Mouse (Mus musculus): ENCODE measurements around the gene Jazf1. TPM values are rescaled to one million over a fixed set of nuclear protein-coding genes. Genes with fewer than 3 reads are reported as not detected.

Gene Jazf1
- polyA plus RNA-seq (2017; shearing (Covaris generic)): 1 to 10 TPM; 7.7 to 8.3 TPM

DNA sequence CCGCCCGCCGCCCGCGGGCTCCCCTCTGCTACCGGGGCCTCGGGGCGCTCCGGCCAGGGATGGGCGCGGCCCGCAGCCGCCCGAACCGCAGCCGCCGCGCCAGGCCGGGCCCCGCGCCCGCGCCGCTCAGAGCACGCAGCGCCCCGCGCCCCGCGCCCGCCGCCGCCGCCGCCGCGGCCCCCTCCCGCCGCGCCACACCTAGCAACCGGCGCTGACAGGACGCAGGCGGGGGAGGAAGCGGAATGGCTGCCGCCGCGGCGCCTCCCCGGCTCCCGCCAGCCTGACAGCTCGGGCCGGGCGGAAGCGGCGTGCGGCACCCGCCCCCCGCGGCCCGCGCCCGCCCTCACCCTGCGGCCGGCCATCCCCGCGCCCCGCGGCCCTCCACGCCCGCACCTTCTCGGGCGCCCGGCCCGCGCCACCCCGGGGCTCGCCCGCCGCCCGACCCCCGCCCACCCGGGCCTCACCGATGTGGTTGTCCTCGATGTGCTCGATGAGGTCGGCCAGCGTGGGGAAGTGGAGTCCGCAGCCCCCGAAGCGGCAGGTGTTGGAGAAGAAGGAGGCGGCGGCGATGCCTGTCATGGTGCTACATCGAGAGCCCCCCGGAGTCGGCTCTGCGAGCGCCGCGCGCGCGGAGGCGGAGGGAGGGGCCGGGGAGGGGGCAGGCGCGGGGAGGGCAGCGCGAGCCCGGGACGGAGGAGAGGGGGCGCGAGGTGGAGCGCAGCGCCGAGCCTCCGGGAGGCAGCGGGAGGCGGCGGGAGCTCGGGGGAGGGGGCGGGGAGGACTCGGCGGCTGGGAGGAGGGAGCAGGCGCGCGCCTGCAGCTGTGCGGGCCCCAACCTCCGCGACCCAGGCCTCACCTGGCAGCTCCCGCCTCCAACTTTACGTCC, at the start of gene Jazf1:
Gene Jazf1, minus strand, starts transcription at position 643 of the 886 bp plus-strand sequence.
- ATAC-seq: peak; percentile 82

DNA sequence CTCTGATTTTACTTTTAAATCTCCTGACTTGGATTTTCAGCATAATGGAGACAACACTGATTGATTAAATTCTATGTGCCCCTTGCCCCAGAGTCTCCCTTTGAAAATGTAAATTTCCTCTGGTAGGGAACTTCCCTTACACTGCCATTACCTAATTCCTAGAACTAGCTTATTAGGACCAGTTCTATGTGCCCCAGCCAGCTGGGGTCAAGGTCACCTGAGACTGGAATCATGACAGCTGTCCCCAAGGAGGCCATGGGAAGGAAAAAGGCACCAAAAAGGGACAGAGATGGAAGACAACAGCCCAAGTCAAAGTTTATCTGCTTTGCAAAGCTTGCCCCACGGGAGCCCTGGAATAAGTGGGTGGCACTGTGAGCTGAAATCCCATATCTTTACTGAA, 49.4 kb upstream of the Jazf1 start:
- no peak for ATAC-seq

DNA sequence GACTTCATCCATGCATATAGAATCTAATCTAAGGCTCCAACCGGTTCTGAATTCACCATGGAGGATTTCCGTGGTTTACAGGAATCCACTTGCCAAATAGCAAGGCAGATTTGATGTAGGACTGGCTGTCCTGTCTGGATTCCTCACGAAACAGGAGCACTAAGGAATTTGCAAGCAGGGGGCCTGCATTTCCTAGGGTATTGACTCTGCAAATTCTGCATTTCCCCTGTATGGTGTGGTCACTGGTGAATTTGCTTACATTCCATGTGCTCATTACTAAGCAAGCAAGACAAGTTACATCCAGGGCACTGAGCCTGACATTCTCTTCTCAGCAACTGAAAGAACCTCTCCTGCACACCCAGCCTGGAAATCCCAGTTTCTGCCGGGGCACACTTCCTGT, 18.4 kb upstream of the Jazf1 start:
- no peak for ATAC-seq

DNA sequence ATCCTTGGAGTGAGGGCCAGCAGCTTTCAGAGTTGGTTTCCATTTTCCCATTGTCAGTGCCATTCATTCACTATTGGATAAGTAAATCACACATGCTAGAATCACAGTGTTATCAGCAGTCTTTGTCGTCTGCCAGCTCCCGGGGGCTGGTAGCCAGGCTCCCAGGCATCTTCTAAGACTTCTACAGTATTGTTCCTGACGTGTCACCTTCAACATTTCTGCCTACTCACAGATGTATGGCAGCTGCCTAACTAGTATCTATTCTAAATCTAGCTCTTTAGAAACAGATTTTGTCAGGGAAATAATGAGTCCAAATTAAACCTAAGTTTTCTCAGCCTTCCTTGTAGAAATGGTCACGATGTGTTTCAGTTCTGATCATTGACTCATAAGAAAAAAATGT, 12.8 kb upstream of the Jazf1 start:
- no peak for ATAC-seq

DNA sequence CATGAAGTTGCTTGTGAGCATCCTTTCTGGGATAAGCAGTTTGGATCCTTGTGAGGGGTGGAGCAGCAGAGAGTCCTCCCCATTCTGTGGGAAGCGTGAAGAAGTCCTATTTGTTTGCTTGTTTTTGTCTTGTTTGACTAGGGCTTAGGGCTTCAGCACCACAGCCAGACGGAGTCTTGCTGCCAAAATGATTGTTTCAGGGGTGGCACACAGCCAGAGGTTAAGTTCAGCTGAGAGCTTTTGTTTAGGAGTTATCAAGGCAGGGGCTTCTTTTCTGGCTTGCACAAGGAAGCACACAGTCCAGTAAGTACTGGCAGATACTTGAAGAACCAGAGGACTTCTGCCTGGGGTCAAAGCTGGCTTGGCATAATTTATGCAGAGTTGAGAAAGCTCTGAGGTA, 10.2 kb upstream of the Jazf1 start:
- ATAC-seq: no peak

DNA sequence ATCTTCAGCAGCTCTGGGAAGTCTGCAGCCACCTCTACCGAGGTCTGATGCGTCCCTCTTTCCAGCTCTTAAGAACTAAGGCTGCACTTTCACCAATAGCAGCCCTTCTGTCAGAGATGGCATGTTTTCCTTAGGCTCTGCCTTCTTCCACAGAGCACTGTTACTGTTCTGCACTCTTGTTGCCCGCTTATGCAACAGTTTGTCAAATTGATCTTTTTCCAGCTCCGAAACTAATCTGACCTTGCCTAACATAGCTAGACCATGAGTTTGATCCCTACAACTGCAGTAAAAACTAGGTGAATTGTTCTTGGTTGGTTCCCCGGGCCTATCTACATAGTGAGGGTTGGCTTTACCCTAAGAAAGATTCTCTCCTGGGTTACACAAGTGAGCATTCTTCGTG, 3.3 kb upstream of the Jazf1 start:
- no peak for ATAC-seq

DNA sequence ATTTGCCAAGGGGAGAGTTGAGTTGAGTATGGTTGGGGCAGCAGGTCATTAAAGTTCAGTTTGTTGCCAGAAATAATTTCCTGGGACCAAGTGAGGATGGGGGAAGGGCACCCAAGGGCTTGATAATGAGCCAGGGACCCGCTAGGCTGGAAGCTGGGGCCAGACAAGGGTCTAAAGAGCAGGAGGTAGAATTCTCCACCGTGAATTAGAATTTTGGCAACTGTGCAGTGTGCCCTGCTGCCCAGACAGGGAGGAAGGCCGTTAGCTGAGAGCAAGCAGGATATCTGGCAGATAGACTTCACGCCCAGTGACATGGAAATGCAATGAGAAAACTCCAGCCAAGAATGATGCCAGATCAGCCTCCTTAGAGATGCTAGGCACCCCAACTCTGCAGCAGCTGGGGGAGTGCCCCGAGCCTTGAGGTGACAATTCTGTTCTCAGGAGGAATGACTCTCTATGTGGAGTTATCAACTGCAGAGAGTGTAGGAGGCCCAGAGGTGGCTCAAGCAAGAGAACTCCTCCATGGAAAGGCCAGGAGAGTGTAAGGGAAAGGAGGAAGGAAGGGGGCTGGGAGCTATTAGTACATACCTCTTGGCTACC, 1.6 kb upstream of the Jazf1 start:
- no peak for ATAC-seq

DNA sequence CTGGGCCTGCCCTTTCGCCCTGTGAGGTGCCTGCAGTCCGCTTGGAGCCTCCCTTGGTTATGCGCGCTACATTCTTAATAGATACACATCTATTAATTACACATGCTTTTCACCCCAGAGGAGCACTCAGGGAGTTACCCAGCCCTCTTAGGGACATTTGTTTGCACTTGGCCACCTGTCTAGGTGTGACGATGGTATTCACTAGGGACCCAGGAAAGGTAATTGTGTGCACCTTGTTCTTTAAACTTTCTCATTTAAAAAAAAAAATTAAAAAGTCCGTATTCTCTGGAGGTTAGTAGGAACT, 396 bp upstream of the Jazf1 start:
- ATAC-seq: peak; percentile 36

DNA sequence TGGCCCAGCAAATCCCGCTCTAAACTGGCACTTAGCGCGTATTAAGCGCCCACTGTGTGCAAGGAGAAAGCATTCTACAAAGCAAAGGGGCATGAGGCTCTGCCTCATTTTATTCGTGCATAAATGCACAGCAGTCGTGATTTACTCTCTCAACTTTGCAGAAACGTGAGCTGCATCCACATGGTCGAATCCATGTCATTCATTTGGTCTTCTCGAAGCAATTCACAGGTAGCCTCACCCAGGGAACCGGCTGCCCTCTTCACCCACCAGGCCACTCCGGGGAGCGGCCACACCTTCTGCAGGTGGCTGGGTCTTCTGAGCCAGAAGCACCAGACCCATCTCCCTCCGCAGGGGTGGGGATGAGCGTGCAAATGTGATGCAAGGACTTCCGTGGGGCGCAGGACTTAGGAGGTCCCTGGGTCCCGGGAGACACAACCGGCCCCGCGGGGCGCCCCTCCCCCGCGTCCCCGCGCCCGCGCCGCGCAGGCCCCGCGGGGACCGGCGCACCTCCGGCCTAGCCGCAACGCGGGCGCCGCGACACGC, 914 bp downstream of the Jazf1 start:
- ATAC-seq: peak; percentile 25

DNA sequence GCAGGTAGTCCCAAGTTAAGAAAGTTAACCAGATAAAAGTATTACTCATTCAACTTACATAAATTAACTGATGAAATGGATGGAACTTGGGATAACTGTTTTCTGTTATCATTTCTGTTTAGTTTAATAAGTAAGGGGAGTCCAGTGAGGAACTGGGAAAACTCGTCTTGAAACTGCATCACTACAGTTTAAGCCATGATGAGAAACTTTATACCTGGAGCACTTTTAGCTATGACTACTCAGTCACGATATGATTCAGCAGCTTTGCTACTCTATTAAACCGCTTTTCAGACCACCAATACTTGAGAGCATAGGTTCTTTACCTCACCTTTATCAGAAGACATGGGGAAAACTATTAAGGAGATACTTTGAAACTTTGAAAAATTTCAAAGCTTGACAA, 1.5 kb downstream of the Jazf1 start:
- no peak for ATAC-seq

DNA sequence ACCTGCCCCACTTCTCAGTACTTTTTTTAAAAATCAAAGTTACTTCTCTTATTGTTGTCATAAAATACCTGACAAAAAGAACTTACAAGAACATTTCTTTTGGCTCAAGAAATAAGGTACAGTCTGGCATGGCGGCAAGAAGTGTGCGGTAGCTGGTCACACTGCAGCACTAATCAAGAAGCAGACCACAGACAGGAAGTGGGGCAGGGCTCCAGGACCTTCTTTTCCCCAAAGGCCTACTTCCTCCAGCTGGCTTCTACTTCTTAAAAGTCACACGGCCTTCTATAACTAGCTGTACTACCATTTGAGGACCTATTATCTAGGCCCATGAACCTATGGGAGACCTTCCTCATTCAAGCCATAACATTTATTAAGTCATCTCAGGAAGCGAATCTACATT, 4.4 kb downstream of the Jazf1 start:
- no peak for ATAC-seq

DNA sequence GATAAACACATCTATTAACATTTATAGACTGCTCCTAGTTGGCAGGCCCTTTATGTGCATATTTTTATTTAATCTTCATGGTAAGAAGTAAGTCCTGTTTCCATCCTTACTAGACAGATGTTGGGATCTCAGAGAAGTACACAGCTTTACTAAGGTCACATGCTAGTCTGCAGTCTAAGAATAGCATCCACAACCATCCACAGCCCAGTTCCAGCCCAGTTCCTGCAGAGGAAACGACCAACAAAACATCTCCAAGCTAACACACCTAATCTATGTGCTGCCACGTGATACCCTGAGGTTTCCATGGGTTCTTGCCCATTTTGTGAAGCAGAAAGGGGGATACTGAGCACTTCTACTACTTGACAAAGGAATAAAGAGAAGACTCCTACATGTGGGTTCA, 13.5 kb downstream of the Jazf1 start:
- ATAC-seq: no peak

DNA sequence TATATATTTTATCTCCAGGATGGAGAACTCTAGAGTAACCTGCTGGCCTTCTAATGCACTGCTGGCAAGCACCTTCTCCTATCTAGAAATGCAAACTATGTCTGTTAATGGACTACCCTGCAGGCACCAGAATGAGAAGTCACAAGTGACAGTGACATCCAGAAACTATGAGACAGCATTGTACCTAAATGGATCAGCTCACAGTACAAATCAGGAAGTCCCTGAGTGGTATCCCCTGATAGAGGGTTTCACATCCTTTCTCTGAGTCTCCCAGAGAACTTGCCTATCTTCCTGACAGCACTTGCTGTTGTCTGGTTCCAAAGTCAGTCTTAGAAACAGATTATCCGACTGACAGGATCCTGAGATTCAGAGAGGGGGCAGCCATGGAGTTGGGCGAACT, 22.9 kb downstream of the Jazf1 start:
- ATAC-seq: no peak

DNA sequence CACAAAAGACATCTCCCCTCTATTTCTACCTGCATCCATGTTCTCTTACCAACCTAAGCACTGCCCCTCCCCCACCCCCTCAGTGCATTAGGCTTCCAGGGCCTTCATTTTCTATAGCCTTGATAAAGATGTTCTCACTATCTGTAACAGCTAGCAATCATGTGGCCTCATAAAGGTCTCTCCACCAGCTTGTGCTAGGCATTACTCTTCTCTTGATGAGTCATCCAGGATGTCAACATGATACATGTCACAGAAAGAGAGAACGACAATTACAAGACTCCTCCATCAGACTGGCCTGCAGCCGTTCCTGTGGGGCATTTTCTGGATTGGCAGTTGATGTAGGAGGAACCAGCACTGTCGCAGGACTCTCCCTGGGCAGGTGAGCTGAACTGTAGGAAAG, 30.3 kb downstream of the Jazf1 start:
- peak; percentile 83 for ATAC-seq

DNA sequence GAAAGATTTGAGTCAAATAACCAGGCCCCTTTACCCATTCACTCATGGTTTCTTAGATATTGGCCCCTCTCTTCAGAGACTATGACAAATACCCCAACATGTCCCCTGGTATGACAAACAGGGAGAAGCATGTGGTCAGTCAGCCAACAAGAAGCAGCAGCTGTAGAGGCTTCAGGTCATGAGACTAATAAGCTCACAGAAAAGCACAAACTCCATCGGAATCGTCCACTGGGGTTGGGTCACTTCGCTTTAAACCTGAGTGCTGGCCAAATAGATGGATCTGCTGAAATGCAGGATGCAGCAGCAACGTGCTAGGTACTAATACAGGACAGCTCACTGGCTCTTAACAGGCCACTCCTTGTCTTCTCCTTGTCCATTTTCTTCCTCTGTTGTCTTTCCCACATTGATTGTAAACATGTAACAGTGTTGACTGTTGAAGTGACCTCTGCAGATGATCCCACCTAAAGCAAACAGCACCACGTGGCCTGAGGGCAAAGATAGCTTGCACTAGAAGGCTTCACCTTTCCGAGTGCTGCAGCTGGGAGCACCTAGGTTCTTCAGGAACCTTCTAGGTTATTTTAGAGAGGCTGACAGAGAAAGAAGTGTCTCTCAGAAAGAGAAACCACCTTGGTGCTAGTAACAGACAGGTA, 33.9 kb downstream of the Jazf1 start:
- no peak for ATAC-seq

DNA sequence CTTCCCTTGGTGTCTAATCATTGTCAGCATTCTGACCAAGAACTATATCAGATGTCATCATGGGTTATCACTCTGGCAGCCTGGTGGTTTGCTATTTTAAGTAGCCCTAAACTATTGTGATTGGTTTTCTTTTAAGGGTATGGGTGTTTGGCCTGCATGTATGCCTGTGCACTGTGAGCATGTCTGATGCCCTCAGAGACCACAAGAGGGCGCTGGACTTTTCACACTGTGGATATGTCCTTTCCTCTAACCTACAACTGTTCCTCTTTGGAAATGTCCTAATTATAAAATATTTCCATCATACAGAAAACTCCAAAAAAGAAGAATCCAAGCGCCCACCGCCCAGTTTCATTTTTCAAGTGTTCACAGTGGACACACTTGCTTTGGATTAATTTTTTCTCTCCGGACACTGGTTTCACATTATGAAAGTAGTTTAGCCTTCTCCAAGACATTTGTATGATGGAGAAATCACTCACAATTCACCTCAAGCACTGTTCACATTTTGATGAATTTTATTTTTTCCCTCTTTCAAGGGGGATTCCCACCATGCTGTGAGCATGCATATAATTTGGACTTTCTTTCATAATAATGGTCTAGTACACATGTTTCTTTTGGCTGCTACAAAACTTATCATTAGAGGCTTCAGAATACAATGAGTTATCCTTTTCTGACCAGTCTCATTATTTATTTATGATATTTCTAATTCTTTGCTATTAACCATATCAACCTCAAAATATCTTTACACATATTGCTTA, 35.5 kb downstream of the Jazf1 start:
- ATAC-seq: peak; percentile 52

DNA sequence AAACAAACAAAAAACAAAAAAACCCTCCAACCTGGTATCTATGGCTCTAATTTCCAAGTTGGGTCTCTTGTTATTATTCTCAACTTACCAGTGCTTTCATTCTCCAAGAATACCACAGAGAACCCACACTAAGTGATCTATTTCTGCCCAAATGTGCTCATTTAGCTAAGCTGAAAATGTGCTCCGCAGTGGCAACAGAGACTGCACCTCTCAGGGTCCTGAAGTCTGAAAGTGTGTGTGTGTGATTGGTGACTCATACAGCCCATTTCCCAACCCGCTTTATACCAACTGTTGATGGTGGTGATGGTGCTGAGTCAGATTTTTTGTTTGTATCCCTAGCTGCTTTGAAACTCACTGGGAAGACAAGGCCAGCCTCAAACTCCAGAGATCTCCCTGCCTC, 46.4 kb downstream of the Jazf1 start:
- ATAC-seq: no peak

DNA sequence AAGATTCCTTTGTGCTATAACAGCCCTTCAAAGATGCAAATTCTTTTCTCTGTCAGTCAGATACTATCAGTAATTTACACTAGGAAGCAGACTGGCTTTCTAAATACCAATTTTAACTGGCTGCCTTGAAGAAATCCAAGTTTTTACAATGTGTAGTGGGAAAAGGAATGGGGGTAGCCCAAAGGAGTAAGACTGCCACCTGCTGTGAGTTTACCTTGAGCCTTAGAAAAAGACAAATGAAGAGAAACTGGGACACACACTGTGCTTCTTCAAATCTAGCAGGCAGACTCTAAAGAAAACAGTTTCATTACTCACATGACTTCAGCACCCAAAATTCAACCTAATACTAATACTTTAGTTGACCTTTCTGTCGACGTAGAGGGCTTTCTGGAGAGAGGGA, 47.4 kb downstream of the Jazf1 start:
- ATAC-seq: no peak

DNA sequence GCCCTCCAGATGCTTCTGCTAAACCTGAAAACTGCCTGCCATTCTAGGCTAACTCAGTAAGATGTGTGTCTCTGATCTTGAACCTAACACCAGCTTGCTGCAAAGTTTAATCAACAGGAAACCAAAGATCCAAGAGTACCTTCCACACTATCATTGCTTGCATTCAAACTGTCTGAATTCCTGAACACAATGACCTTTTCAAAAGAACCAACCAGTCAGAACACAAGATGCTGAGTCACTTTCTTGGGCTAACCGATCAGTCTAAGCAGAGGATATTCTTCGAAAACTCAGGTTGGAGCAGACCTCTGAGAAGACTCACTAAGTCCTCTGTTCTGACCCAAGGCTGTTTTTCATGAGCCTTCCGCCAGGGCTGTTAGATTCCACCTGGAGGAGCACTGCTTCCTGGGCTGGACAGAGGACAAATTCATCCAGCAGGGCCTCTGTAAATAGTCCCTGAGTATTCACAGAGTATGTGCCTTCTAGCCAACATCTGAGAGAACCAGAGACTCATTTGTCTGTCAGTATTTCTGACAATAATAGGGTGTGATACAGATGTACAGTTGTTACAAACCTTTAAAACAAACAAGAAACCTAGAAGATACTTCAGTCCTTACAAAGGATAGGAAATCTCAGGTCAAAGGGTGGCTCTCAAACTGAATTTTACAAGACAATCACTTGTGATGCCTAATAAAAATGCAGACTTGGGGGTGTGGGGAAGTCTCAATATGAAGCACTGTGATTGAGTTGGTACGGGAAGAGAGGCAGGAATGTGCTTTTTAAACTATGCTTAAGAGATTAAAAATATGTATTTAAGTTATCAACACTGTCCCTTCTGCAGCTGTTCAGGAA, 50.9 kb downstream of the Jazf1 start:
- ATAC-seq: no peak

DNA sequence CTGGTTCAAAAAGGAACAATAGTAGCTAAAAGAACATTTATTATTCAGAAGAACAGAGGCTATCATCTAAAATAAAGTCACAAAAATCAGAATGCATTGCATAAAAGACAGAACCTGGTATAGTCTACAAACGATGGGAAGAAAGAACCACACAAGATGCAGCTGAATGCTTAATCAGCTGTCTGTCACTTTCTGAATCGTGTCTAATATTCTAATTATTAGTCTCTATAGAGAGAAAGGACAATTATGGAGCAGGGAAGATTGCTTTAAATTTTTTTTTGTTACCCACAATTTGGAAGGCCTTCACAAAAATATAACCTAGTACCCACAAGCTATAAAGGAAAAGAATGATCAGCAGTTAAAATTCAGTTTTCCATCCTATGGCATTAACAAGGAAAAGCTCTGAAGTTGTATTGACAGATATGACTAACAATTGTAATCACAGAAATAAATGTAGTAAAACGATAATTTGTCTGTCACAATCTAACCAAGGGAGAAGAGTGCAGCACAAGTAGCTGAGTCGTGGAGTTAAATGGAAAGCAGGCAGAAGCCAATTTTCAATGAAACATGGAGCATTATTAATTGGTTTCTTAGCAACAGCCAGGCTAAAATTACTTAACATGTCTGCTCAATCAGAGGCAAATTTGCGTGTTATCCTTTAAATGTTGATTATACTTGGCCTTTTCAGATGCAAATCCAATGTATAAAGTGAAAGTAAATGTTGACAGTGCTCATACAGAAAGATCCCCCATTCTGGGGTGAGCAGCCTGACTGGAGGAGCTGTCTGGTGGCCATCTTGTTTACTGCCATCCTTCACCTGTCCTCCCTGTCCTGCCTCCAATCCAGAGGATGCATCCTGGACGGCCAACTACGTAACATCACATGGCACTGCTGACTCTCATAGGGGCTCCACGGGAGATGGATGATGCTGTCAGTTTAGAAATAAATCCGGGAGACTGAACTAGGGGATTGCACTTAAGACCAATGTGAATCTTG, 53.7 kb downstream of the Jazf1 start:
- no peak for ATAC-seq

DNA sequence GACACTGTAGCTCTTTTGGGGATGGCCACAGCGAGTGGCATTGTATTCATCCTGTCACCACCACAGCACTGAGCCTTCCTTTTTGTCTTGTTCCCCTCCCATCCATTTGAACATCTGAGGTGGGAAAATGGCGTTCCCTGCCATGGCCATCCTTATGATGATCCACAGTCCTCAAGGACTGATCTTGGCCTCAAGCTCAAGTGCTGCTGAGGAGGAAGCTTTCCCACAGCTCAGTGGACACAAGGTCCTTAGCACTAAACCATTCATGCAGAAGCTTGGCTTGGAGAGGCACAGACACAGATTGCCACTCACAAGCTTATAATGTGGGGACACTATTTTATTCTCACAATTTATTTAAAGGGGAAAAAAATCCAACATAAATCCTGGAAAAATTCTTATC, 58.1 kb downstream of the Jazf1 start:
- no peak for ATAC-seq
